Mouse (Mus musculus) urinary bladder, postnatal 25 days (tissue): ENCODE results near the gene Herc1.
"Not testable (repeated sequence)": the region's sequence is repeated elsewhere in the genome, so short reads cannot be mapped to it uniquely, and the experiment has no call there.

Experiments
- DNase-seq: peaks from one replicate; pipeline ENCODE4 v3.0.0; 2022; ENCODE audit warnings: low spot score

Herc1 gene

GRCm38 (mm10) chr9:66349144-66349859 lies 948 bp upstream of the Herc1 start:
- DNase-seq, result no peak

GRCm38 (mm10) chr9:66350788-66351430 lies 659 bp downstream of the Herc1 start:
- DNase-seq, result peak; percentile 14

- no peak for DNase-seq
Observed at GRCm38 (mm10) chr9:66352704-66353103, 2.5 kb downstream of the Herc1 start.

- DNase-seq, result no peak
Observed at GRCm38 (mm10) chr9:66359135-66359534, 8.9 kb downstream of the Herc1 start.

- DNase-seq, result no peak
Observed at GRCm38 (mm10) chr9:66360143-66360690, 10.0 kb downstream of the Herc1 start.

- DNase-seq, result no peak
Observed at GRCm38 (mm10) chr9:66368890-66369433, 18.7 kb downstream of the Herc1 start.

GRCm38 (mm10) chr9:66370334-66370733 lies 20.1 kb downstream of the Herc1 start:
- no peak for DNase-seq

- no peak for DNase-seq
Observed at GRCm38 (mm10) chr9:66370847-66371246, 20.6 kb downstream of the Herc1 start.

GRCm38 (mm10) chr9:66373432-66373831 lies 23.2 kb downstream of the Herc1 start:
- DNase-seq, result no peak

- DNase-seq, result no peak
Observed at GRCm38 (mm10) chr9:66374495-66375478, 24.5 kb downstream of the Herc1 start.

GRCm38 (mm10) chr9:66383417-66383816 lies 33.2 kb downstream of the Herc1 start:
- DNase-seq, result no peak

- DNase-seq, result not testable (repeated sequence)
Observed at GRCm38 (mm10) chr9:66390338-66390737, 40.1 kb downstream of the Herc1 start.

GRCm38 (mm10) chr9:66393304-66393703 lies 43.1 kb downstream of the Herc1 start:
- no peak for DNase-seq

- DNase-seq, result no peak
Observed at GRCm38 (mm10) chr9:66423492-66423891, 73.2 kb downstream of the Herc1 start.

GRCm38 (mm10) chr9:66440007-66440406 lies 89.8 kb downstream of the Herc1 start:
- DNase-seq, result no peak

- DNase-seq, result no peak
Observed at GRCm38 (mm10) chr9:66448253-66448652, 98.0 kb downstream of the Herc1 start.

GRCm38 (mm10) chr9:66465087-66465486 lies 114.8 kb downstream of the Herc1 start:
- peak; percentile 15 for DNase-seq

GRCm38 (mm10) chr9:66477785-66478184 lies 127.5 kb downstream of the Herc1 start:
- DNase-seq, result no peak

- no peak for DNase-seq
Observed at GRCm38 (mm10) chr9:66483429-66483828, 133.2 kb downstream of the Herc1 start.

- no peak for DNase-seq
Observed at GRCm38 (mm10) chr9:66488786-66489185, 138.5 kb downstream of the Herc1 start.

GRCm38 (mm10) chr9:66492361-66492760 lies 142.1 kb downstream of the Herc1 start:
- no peak for DNase-seq

GRCm38 (mm10) chr9:66493992-66494391 lies 143.7 kb downstream of the Herc1 start:
- DNase-seq, result no peak
